Mouse (Mus musculus) R1 (cell line): ENCODE data around the gene Tmem106c.

Experiments used
- DNase-seq: peaks from one replicate; pipeline ENCODE4 v3.0.0-alpha.2; 2018; ENCODE audit warnings: low read depth, low spot score

The Tmem106c gene

GRCm38 (mm10) chr15:97963989-97964835, at the start of gene Tmem106c:
Tmem106c (plus strand) TSS chr15:97964200.
- peak; percentile 93 for DNase-seq

DNA sequence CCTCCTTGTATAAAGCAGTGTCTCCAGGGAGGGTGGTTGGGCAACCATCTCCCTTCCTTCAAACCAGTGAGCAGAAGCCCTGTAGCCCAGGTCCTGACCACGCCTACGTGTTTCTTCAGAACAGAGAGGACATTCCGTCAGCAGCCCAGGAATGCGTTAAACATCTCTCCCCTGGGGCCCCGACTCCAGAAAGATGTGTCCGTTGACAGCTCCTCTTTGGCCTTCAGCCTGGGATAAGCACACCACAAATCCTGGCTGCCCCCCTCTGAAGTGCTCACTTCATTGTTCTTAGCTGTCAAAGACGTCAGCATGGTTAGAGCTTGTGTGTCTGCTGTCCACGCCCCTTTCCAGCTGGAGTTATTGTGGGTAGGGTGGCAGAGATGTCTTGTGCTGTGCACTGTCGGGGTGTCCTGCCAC, 49.7 kb upstream of the Tmem106c start:
- DNase-seq = no peak

GRCm38 (mm10) chr15:97917994-97918393, 46.0 kb upstream of the Tmem106c start:
- DNase-seq = no peak

GRCm38 (mm10) chr15:97919217-97919616, 44.8 kb upstream of the Tmem106c start:
- no peak for DNase-seq

- DNase-seq = peak; percentile 14
These were observed 43.7 kb upstream of the Tmem106c start for GRCm38 (mm10) chr15:97920306-97920705.

DNA sequence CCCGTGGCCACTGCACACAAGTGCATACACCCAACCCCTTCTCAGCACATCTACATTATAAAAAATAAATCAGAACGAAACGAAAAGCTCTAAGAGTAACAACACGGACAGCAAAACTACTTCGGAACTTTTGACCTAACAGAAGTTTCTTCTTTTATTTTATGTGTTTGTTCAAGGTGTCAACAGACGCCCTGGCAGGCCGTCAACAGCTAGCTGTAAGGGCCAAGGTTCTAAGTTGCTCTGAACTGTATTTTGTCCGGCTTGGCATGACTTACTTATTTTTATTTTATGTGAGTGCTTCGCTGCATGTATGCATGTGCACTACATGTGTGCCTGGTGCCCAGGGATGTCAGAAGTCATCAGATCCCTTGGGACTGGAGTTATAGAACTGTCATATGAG, 42.2 kb upstream of the Tmem106c start:
- DNase-seq = no peak

DNA sequence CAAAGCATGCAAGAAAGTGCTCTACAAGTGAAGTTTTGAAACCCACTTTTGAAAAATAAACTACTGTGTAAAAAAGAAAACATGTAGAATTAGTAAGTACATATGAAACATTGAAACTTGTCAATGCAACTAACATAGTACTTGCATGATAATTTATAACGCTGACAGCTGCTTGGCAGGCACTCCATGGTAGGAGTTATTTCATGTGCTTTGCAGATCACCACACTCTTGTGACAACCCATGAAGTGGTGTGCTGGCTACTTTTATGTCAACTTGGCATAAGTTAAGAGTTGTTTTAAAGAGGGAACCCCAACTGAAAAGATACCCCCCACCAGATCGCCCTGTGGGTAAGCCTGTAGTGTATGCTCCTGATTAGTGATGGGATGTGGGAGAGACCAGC, 41.6 kb upstream of the Tmem106c start:
- DNase-seq = no peak

GRCm38 (mm10) chr15:97927018-97927417, 37.0 kb upstream of the Tmem106c start:
- DNase-seq = no peak

DNA sequence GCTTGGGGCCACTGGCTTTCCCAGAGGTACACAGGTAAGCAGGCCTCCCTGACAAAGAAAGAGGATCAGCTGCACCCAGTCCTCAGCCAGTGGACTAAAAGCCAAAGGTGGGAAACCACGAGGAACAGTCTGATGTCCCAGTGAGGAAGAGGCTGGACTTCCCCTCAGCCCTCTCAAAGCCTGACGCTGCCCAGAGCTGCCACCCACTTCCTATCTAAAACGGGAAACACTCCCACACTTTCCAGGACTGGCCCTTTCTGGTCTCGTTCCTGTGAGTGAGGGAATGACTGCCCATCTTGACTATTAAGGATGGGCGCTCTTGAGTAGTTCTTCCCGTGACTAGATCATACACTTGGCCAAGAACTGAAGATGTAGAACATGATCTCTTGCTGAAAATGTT, 36.2 kb upstream of the Tmem106c start:
- no peak for DNase-seq

GRCm38 (mm10) chr15:97929259-97929824, 34.7 kb upstream of the Tmem106c start:
- DNase-seq = no peak

GRCm38 (mm10) chr15:97932441-97932840, 31.6 kb upstream of the Tmem106c start:
- no peak for DNase-seq

GRCm38 (mm10) chr15:97938580-97938979, 25.4 kb upstream of the Tmem106c start:
- no peak for DNase-seq

DNA sequence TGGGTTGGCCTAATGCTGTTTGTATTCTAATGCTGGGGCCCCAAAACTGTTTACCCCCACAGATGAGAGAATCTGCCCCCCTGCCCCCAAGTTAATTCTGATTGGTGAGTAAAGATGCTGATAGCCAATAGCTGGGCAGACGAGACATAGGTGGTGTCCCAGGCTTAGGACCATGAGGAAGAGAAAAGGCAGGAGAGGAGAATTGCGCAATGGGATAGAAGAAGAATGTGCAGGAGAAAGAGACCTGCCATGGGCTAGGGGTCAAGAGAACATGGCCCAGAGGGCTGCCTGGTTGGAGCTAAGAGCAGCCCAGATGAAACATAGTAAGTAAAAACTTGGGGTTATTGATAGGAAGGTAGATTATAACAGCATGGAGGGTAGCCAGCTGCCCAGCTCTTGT, 23.9 kb upstream of the Tmem106c start:
- no peak for DNase-seq

- DNase-seq = no peak
These were observed 22.7 kb upstream of the Tmem106c start for GRCm38 (mm10) chr15:97941306-97941705.

DNA sequence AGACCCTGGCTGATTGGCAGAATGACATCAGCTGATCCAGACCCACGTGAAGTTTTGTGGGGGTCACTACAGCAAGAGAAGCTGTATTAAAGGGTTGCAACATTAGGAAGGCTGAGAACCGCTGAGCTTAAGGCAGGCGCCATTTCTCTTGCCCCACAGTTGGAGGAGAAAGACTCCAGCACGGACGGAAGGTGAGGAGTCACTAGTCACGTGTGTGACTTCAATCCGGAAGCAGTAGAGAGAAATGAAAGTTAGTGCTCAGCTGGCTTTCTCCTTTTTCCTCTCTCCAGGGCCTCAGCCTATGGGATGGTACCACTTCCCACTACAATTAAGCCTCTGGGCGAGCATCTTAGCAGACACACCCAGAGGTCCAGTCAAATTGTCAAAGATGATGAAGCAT, 21.5 kb upstream of the Tmem106c start:
- DNase-seq = no peak

DNA sequence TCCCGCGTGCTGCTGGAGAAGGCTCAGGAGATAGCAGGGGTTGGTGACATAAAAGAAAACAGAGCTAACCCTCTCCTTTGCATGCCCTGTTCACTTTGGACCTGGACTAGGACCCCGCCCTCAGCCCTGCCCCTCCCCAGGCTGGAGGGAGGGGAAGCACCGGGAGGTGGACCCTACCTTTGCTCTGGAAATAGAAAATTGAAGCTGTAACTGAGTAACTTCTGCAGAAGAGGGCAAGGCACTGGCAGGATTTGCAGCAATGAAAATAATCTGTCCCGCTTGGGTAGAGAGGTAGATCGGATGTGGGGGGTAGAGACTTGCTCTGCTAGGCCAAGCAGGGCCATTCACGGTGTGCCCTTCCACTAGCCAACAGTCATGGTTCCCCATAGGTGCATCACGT, 20.6 kb upstream of the Tmem106c start:
- no peak for DNase-seq

- no peak for DNase-seq
These were observed 19.0 kb upstream of the Tmem106c start for GRCm38 (mm10) chr15:97944919-97945574.

DNA sequence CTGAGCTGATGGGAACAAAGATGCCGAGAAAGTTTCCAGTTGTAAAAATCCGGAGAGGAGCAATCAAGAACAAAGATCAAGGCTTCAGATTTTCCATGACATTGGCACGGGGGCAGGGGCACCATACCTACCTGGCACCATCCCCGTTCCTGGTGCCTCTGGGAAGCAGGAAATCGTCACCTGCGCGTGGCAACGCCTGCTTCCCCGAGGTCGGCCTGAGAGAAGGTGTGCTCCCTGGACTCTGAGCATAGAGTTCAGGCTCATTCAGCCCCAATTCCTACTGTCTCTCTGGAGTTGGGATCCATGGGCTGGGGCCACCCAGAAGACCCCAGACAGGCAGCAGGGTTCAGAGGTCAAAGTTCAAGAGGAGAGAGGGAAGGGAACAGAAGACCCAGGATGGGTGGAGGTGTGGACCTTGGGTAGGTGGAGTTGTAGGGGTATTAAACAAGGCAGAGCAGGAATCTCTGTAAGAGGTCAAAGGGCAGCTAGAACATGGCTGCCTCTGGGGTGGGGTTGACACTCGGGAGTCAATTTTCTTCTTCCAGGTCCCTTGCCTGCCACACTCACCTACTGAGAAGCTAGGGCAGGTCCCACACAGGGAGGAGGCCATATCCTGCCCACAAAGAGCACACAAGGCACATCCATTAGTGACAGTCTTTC, 18.2 kb upstream of the Tmem106c start:
- no peak for DNase-seq

DNA sequence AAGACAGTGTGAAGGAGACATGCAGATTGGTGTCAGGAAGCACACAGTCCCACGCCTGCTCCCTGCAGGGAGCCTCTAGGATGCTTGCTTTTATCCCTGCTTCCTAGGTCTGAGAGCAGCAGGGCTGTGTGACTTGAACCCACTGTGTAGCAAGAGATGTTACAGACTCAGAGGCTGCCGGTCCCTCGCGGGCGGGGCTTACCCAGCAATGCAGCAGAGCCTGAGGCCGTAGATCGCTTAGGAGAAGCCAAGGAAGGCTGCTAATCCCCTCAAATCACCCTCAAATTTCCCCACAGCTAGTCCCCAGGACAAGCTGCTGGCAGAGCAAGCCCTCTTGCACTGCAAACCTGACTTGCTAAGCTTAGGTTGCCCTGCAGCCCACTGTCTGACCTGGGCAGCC, 15.3 kb upstream of the Tmem106c start:
- no peak for DNase-seq

- no peak for DNase-seq
These were observed 14.3 kb upstream of the Tmem106c start for GRCm38 (mm10) chr15:97949706-97950105.

DNA sequence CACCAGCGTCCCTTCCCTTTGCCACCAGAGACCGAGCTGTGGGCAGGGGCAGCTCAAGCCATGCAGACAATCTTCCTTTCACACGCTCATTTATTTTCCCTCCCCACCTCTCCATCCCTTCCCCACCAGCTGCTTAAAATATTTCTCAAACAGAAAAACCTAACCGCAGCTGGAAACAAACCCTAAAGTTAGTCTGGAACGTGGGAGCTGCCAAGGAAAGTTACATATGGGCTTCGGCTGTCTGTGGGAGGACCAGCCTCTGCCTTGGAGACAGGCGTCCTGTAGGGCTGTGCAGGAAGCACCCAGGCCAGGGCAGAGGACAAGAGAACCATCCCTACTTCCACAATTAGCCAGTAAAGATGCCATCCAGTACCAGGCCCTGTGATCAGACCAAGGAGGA, 13.8 kb upstream of the Tmem106c start:
- no peak for DNase-seq
